In genomic region chr14:86678179-86678780, GRCm38 (mm10) we compare ENCODE assay signal across 9 mouse cellular contexts.
DNase-seq lines count a peak whose midpoint lies in the region; ATAC-seq and TF ChIP-seq lines count a peak whose summit lies in the region.
"Had no signal": no experiment of that assay in that cellular context is flagged by ENCODE, and none has a peak within 500 bp of the region (broad histone marks: within the 10 kb centered on the region; RNA-seq: fewer than 3 reads in every experiment).

No protein-coding gene starts in this region.

- H3K4me3 ChIP-seq in cerebellum, adult 2 months (replicated peaks; ENCODE audit: insufficient read depth, low read depth, low read length), result no peak overlapping the region
- H3K4me3 ChIP-seq in liver, embryonic 14.5 days (ENCODE audit: insufficient read depth in 1 of 2, low read depth in 2 of 2, low read length in 2 of 2), result no peak overlapping the region
- no peak overlapping the region for H3K4me3 ChIP-seq in liver, embryonic 11.5 days (ENCODE audit: low read depth, low read length)
- H3K4me3 ChIP-seq: limb, embryonic 12.5 days had no signal

- H3K4me1 ChIP-seq in cerebellum, adult 2 months (ENCODE audit: control insufficient read depth, insufficient read depth, low read length), result no peaks in the 10 kb centered on the region
- H3K4me1 ChIP-seq in liver, embryonic 14.5 days (replicated peaks; ENCODE audit: control insufficient read depth in 2 of 2, insufficient read depth in 2 of 2, low read length in 1 of 2), result no peaks in the 10 kb centered on the region
- H3K4me1 ChIP-seq in liver, embryonic 11.5 days (replicated peaks; ENCODE audit: control insufficient read depth, insufficient read depth, low read length), result no peaks in the 10 kb centered on the region

- H3K27ac ChIP-seq in cerebellum, adult 2 months (ENCODE audit: insufficient read depth, low read length), result no peak overlapping the region
- H3K27ac ChIP-seq in liver, embryonic 14.5 days, result no peak overlapping the region
- no peak overlapping the region for H3K27ac ChIP-seq in liver, embryonic 11.5 days (ENCODE audit: low read depth, low read length)
- H3K27ac ChIP-seq: limb, embryonic 12.5 days had no signal

- no peak for ATAC-seq in liver, embryonic 14.5 days (ENCODE audit: insufficient read depth)
- no peak for ATAC-seq in liver, embryonic 11.5 days (replicated peaks; ENCODE audit: low FRiP score)
- peak; percentile 67 for ATAC-seq in activated CD4-positive, CD25-positive, alpha-beta regulatory T cell, adult 4 months
- ATAC-seq in megakaryocyte progenitor cell, adult 5-6 weeks (replicated peaks; ENCODE audit: poor library complexity), result peak; percentile 86
- no peak for ATAC-seq in megakaryocyte, adult 5-6 weeks (ENCODE audit: poor library complexity, severe bottlenecking)

- 19% methylated on average over 5 of the region's 5 CpGs for WGBS in cerebellum, adult 2 months
- 51% methylated on average over 5 of the region's 5 CpGs for WGBS in liver, embryonic 14.5 days (ENCODE audit: insufficient replicate concordance)
- 62% methylated on average over 5 of the region's 5 CpGs for WGBS in liver, embryonic 11.5 days

- no peak for TF ChIP-seq POLR2A in cerebellum, adult 2 months (IDR thresholded peaks at IDR 0.05; ENCODE audit: borderline replicate concordance, insufficient read depth, low read length)

- no peak for TF ChIP-seq EP300 in liver, embryonic 14.5 days (IDR thresholded peaks at IDR 0.05; ENCODE audit: low read depth)

- H3K27me3 ChIP-seq in cerebellum, adult 2 months (ENCODE audit: control insufficient read depth, insufficient read depth, low read length), result no peaks in the 10 kb centered on the region
- no peaks in the 10 kb centered on the region for H3K27me3 ChIP-seq in liver, embryonic 14.5 days (ENCODE audit: control insufficient read depth, insufficient read depth, low read length)
- H3K27me3 ChIP-seq in liver, embryonic 11.5 days (replicated peaks; ENCODE audit: control insufficient read depth, insufficient read depth, low read length), result no peaks in the 10 kb centered on the region
- H3K27me3 ChIP-seq: limb, embryonic 12.5 days had no signal

- H3K4me2 ChIP-seq in liver, embryonic 14.5 days (ENCODE audit: low read depth), result no peak overlapping the region
- H3K4me2 ChIP-seq in liver, embryonic 11.5 days, result no peak overlapping the region
- H3K4me2 ChIP-seq: limb, embryonic 12.5 days had no signal

- H3K36me3 ChIP-seq in liver, embryonic 14.5 days (replicated peaks; ENCODE audit: control insufficient read depth, insufficient read depth, low read depth), result no peaks in the 10 kb centered on the region
- no peaks in the 10 kb centered on the region for H3K36me3 ChIP-seq in liver, embryonic 11.5 days (ENCODE audit: control insufficient read depth, insufficient read depth, low read length)
- H3K36me3 ChIP-seq: limb, embryonic 12.5 days had no signal

- DNase-seq in cerebellum, adult 9-10 months, result peak; percentile 7
- no peak for DNase-seq in cerebellum, adult 2 months
- no peak for DNase-seq in liver, embryonic 14.5 days (ENCODE audit: low read depth in 3 of 3, low spot score in 3 of 3)
- DNase-seq in liver, embryonic 11.5 days (ENCODE audit: low spot score), result no peak
- DNase-seq in left cerebral cortex, adult 11 months (ENCODE audit: low spot score), result no peak

- H3K9ac ChIP-seq in liver, embryonic 14.5 days (replicated peaks), result no peak overlapping the region
- H3K9ac ChIP-seq in liver, embryonic 11.5 days (ENCODE audit: low read depth, low read length), result no peak overlapping the region
- H3K9ac ChIP-seq: limb, embryonic 12.5 days had no signal

- no peaks in the 10 kb centered on the region for H3K9me3 ChIP-seq in liver, embryonic 14.5 days (ENCODE audit: control insufficient read depth, low read length)
- no peaks in the 10 kb centered on the region for H3K9me3 ChIP-seq in liver, embryonic 11.5 days (ENCODE audit: control insufficient read depth, low read length)
- H3K9me3 ChIP-seq: limb, embryonic 12.5 days had no signal

- no peak for TF ChIP-seq CTCF in cerebellum, adult 2 months (IDR thresholded peaks at IDR 0.05; ENCODE audit: borderline replicate concordance, insufficient read depth, low read depth, low read length)
- peak; percentile 32; the same call in 1 of the 2 replicates for TF ChIP-seq CTCF in liver, embryonic 14.5 days (IDR thresholded peaks at IDR 0.05; ENCODE audit: low read depth)

Comparison
In these comparisons a context has a peak if more than half of its experiments do, and no peak if none do; other contexts are left out.
1. ATAC-seq: peak in activated CD4-positive, CD25-positive, alpha-beta regulatory T cell, adult 4 months (single experiment) and megakaryocyte progenitor cell, adult 5-6 weeks (single experiment); none in liver, embryonic 14.5 days (single experiment), liver, embryonic 11.5 days (single experiment) and megakaryocyte, adult 5-6 weeks (single experiment).